Mouse (Mus musculus): ENCODE results near the gene Cerk.
"Not testable (repeated sequence)": the region's sequence is repeated elsewhere in the genome, so short reads cannot be mapped to it uniquely, and the experiment has no call there.

Gene Cerk

GRCm38 (mm10) chr15:86185689-86186569 is at the start of gene Cerk:
TSS of gene Cerk (minus strand) at chr15:86186141.
- DNase-seq (ENCODE audit: low spot score), result peak; percentile 87

- DNase-seq (ENCODE audit: low spot score), result no peak
Observed at GRCm38 (mm10) chr15:86234517-86235441, 48.8 kb upstream of the Cerk start.

- no peak for DNase-seq (ENCODE audit: low spot score)
Observed at GRCm38 (mm10) chr15:86234001-86234400, 48.1 kb upstream of the Cerk start.

- DNase-seq (ENCODE audit: low spot score), result peak; percentile 91
Observed at GRCm38 (mm10) chr15:86231831-86232512, 46.0 kb upstream of the Cerk start.

- DNase-seq (ENCODE audit: low spot score), result no peak
Observed at GRCm38 (mm10) chr15:86231170-86231569, 45.2 kb upstream of the Cerk start.

GRCm38 (mm10) chr15:86229623-86230022 is 43.7 kb upstream of the Cerk start:
- peak; percentile 60 for DNase-seq (ENCODE audit: low spot score)

- DNase-seq (ENCODE audit: low spot score), result no peak
Observed at GRCm38 (mm10) chr15:86229088-86229487, 43.1 kb upstream of the Cerk start.

- DNase-seq (ENCODE audit: low spot score), result peak; percentile 59
Observed at GRCm38 (mm10) chr15:86228186-86228585, 42.2 kb upstream of the Cerk start.

- no peak for DNase-seq (ENCODE audit: low spot score)
Observed at GRCm38 (mm10) chr15:86226968-86227367, 41.0 kb upstream of the Cerk start.

- no peak for DNase-seq (ENCODE audit: low spot score)
Observed at GRCm38 (mm10) chr15:86226221-86226620, 40.3 kb upstream of the Cerk start.

GRCm38 (mm10) chr15:86224972-86225551 is 39.1 kb upstream of the Cerk start:
- no peak for DNase-seq (ENCODE audit: low spot score)

- not testable (repeated sequence) for DNase-seq (ENCODE audit: low spot score)
Observed at GRCm38 (mm10) chr15:86221901-86222300, 36.0 kb upstream of the Cerk start.

GRCm38 (mm10) chr15:86221369-86221768 is 35.4 kb upstream of the Cerk start:
- DNase-seq (ENCODE audit: low spot score), result no peak

GRCm38 (mm10) chr15:86220715-86221114 is 34.8 kb upstream of the Cerk start:
- no peak for DNase-seq (ENCODE audit: low spot score)

GRCm38 (mm10) chr15:86220229-86220630 is 34.3 kb upstream of the Cerk start:
- no peak for DNase-seq (ENCODE audit: low spot score)

GRCm38 (mm10) chr15:86219534-86220228 is 33.7 kb upstream of the Cerk start:
- DNase-seq (ENCODE audit: low spot score), result no peak

- DNase-seq (ENCODE audit: low spot score), result not testable (repeated sequence)
Observed at GRCm38 (mm10) chr15:86216641-86217040, 30.7 kb upstream of the Cerk start.

GRCm38 (mm10) chr15:86214549-86215201 is 28.7 kb upstream of the Cerk start:
- no peak for DNase-seq (ENCODE audit: low spot score)

- DNase-seq (ENCODE audit: low spot score), result peak; percentile 98
Observed at GRCm38 (mm10) chr15:86213753-86214548, 28.0 kb upstream of the Cerk start, which contains the start of gene Tbc1d22a. TSS of gene Tbc1d22a (plus strand) at chr15:86214459.

- DNase-seq (ENCODE audit: low spot score), result not testable (repeated sequence)
Observed at GRCm38 (mm10) chr15:86212193-86212592, 26.3 kb upstream of the Cerk start.

Measured in MN1 (cell line).